Mouse (Mus musculus): ENCODE results near the gene Gpc3. TPM values are rescaled to one million over a fixed set of nuclear protein-coding genes. Genes with fewer than 3 reads are reported as not detected.

Gene Gpc3
- polyA plus RNA-seq, 1 experiment: not detected

- no peaks in the 10 kb centered on the region for H3K4me1 ChIP-seq (ENCODE audit: control insufficient read depth, insufficient read depth, low read length)
- 95% methylated on average over 1 of the region's 1 CpGs for WGBS
- H3K4me3 ChIP-seq (ENCODE audit: insufficient read depth, low read depth, low read length): no peak overlapping the region
- H3K27ac ChIP-seq (ENCODE audit: insufficient read depth, low read depth, low read length): no peak overlapping the region
- TF ChIP-seq CTCF (IDR thresholded peaks at IDR 0.05; ENCODE audit: insufficient read depth, low read depth, low read length) (no peak), POLR2A (IDR thresholded peaks at IDR 0.05; ENCODE audit: insufficient read depth, low read depth, low read length) (no peak)
Measured at GRCm38 (mm10) chrX:52599246-52599645, 14.5 kb downstream of the Gpc3 start.

GRCm38 (mm10) chrX:52587671-52588070 lies 26.1 kb downstream of the Gpc3 start:
- no peak overlapping the region for H3K27ac ChIP-seq (ENCODE audit: insufficient read depth, low read depth, low read length)
- no peaks in the 10 kb centered on the region for H3K4me1 ChIP-seq (ENCODE audit: control insufficient read depth, insufficient read depth, low read length)
- no peak for TF ChIP-seq POLR2A (IDR thresholded peaks at IDR 0.05; ENCODE audit: insufficient read depth, low read depth, low read length)
- H3K4me3 ChIP-seq (ENCODE audit: insufficient read depth, low read depth, low read length): no peak overlapping the region

- Histone ChIP-seq H3K27ac (ENCODE audit: insufficient read depth, low read depth, low read length) (no peak overlapping the region), H3K4me3 (ENCODE audit: insufficient read depth, low read depth, low read length) (no peak overlapping the region), H3K4me1 (ENCODE audit: control insufficient read depth, insufficient read depth, low read length) (no peaks in the 10 kb centered on the region)
- no peak for TF ChIP-seq CTCF (IDR thresholded peaks at IDR 0.05; ENCODE audit: insufficient read depth, low read depth, low read length)
- TF ChIP-seq POLR2A (IDR thresholded peaks at IDR 0.05; ENCODE audit: insufficient read depth, low read depth, low read length): no peak
- 57% methylated on average over 4 of the region's 4 CpGs for WGBS
Measured at GRCm38 (mm10) chrX:52559995-52560394, 53.8 kb downstream of the Gpc3 start.

- WGBS: 57% methylated on average over 5 of the region's 5 CpGs
- Histone ChIP-seq H3K27ac (ENCODE audit: insufficient read depth, low read depth, low read length) (no peak overlapping the region), H3K4me1 (ENCODE audit: control insufficient read depth, insufficient read depth, low read length) (no peaks in the 10 kb centered on the region), H3K4me3 (ENCODE audit: insufficient read depth, low read depth, low read length) (no peak overlapping the region)
- TF ChIP-seq CTCF (IDR thresholded peaks at IDR 0.05; ENCODE audit: insufficient read depth, low read depth, low read length): no peak
- no peak for TF ChIP-seq POLR2A (IDR thresholded peaks at IDR 0.05; ENCODE audit: insufficient read depth, low read depth, low read length)
Measured at GRCm38 (mm10) chrX:52558526-52558925, 55.2 kb downstream of the Gpc3 start.

- H3K4me1 ChIP-seq (ENCODE audit: control insufficient read depth, insufficient read depth, low read length): no peaks in the 10 kb centered on the region
- no peak for TF ChIP-seq CTCF (IDR thresholded peaks at IDR 0.05; ENCODE audit: insufficient read depth, low read depth, low read length)
- TF ChIP-seq POLR2A (IDR thresholded peaks at IDR 0.05; ENCODE audit: insufficient read depth, low read depth, low read length): no peak
- no peak overlapping the region for H3K27ac ChIP-seq (ENCODE audit: insufficient read depth, low read depth, low read length)
- H3K4me3 ChIP-seq (ENCODE audit: insufficient read depth, low read depth, low read length): no peak overlapping the region
- 94% methylated on average over 6 of the region's 6 CpGs for WGBS
Measured at GRCm38 (mm10) chrX:52557489-52557888, 56.3 kb downstream of the Gpc3 start.

GRCm38 (mm10) chrX:52551296-52551695 lies 62.5 kb downstream of the Gpc3 start:
- H3K4me1 ChIP-seq (ENCODE audit: control insufficient read depth, insufficient read depth, low read length): no peaks in the 10 kb centered on the region
- H3K4me3 ChIP-seq (ENCODE audit: insufficient read depth, low read depth, low read length): no peak overlapping the region
- TF ChIP-seq CTCF (IDR thresholded peaks at IDR 0.05; ENCODE audit: insufficient read depth, low read depth, low read length) (no peak), POLR2A (IDR thresholded peaks at IDR 0.05; ENCODE audit: insufficient read depth, low read depth, low read length) (no peak)
- WGBS: 46% methylated on average over 1 of the region's 1 CpGs
- no peak overlapping the region for H3K27ac ChIP-seq (ENCODE audit: insufficient read depth, low read depth, low read length)

- H3K4me3 ChIP-seq (ENCODE audit: insufficient read depth, low read depth, low read length): no peak overlapping the region
- no peaks in the 10 kb centered on the region for H3K4me1 ChIP-seq (ENCODE audit: control insufficient read depth, insufficient read depth, low read length)
- 84% methylated on average over 3 of the region's 3 CpGs for WGBS
- TF ChIP-seq POLR2A (IDR thresholded peaks at IDR 0.05; ENCODE audit: insufficient read depth, low read depth, low read length): no peak
- no peak for TF ChIP-seq CTCF (IDR thresholded peaks at IDR 0.05; ENCODE audit: insufficient read depth, low read depth, low read length)
- no peak overlapping the region for H3K27ac ChIP-seq (ENCODE audit: insufficient read depth, low read depth, low read length)
Measured at GRCm38 (mm10) chrX:52544623-52545022, 69.1 kb downstream of the Gpc3 start.

GRCm38 (mm10) chrX:52537282-52537681 lies 76.5 kb downstream of the Gpc3 start:
- WGBS: 80% methylated on average over 5 of the region's 5 CpGs

GRCm38 (mm10) chrX:52533766-52534165 lies 80.0 kb downstream of the Gpc3 start:
- 58% methylated on average over 1 of the region's 1 CpGs for WGBS
- Histone ChIP-seq H3K27ac (ENCODE audit: insufficient read depth, low read depth, low read length) (no peak overlapping the region), H3K4me3 (ENCODE audit: insufficient read depth, low read depth, low read length) (no peak overlapping the region), H3K4me1 (ENCODE audit: control insufficient read depth, insufficient read depth, low read length) (no peaks in the 10 kb centered on the region)
- TF ChIP-seq CTCF (IDR thresholded peaks at IDR 0.05; ENCODE audit: insufficient read depth, low read depth, low read length) (no peak), POLR2A (IDR thresholded peaks at IDR 0.05; ENCODE audit: insufficient read depth, low read depth, low read length) (no peak)

More at GRCm38 (mm10) chrX:52537282-52537681, 76.5 kb downstream of the Gpc3 start:
- Histone ChIP-seq H3K4me1 (ENCODE audit: control insufficient read depth, insufficient read depth, low read length) (no peaks in the 10 kb centered on the region), H3K27ac (ENCODE audit: insufficient read depth, low read depth, low read length) (no peak overlapping the region), H3K4me3 (ENCODE audit: insufficient read depth, low read depth, low read length) (no peak overlapping the region)
- TF ChIP-seq POLR2A (IDR thresholded peaks at IDR 0.05; ENCODE audit: insufficient read depth, low read depth, low read length): no peak
- no peak for TF ChIP-seq CTCF (IDR thresholded peaks at IDR 0.05; ENCODE audit: insufficient read depth, low read depth, low read length)

- Histone ChIP-seq H3K27ac (ENCODE audit: insufficient read depth, low read depth, low read length) (no peak overlapping the region), H3K4me1 (ENCODE audit: control insufficient read depth, insufficient read depth, low read length) (no peaks in the 10 kb centered on the region), H3K4me3 (ENCODE audit: insufficient read depth, low read depth, low read length) (no peak overlapping the region)
- 71% methylated on average over 4 of the region's 4 CpGs for WGBS
- TF ChIP-seq POLR2A (IDR thresholded peaks at IDR 0.05; ENCODE audit: insufficient read depth, low read depth, low read length): no peak
- TF ChIP-seq CTCF (IDR thresholded peaks at IDR 0.05; ENCODE audit: insufficient read depth, low read depth, low read length): no peak
Measured at GRCm38 (mm10) chrX:52533098-52533497, 80.7 kb downstream of the Gpc3 start.

Measured in olfactory bulb, adult 2 months (tissue).